Mouse (Mus musculus) limb, embryonic 11.5 days (tissue): ENCODE measurements around the gene Bsg. TPM values are rescaled to one million over a fixed set of nuclear protein-coding genes. Genes with fewer than 3 reads are reported as not detected.

Experiments used
- ATAC-seq: fragments of 200-750 bp; cut with Nextera tagmentation; 2 replicates; pipeline ENCODE4 v1.8.0; 2017; ENCODE audit warnings: low read depth; ENCODE audit not compliant: insufficient number of reproducible peaks, low FRiP score, low TSS enrichment
- DNase-seq: peaks from one replicate; pipeline ENCODE4 v3.0.0-alpha.2; 2015; ENCODE audit warnings: low spot score
- H3K27ac ChIP-seq: fragments of 300-500 bp; sonication (generic); replicated peaks from 2 replicates; pipeline ENCODE4 v1.5.1; 2014; ENCODE audit warnings: low read depth, mild to moderate bottlenecking, low read length
- H3K27me3 ChIP-seq: fragments of 300-500 bp; sonication (generic); 2 replicates; pipeline ENCODE4 v1.6.1; 2014; ENCODE audit warnings: mild to moderate bottlenecking, low read length, mixed read lengths; ENCODE audit not compliant: control insufficient read depth, insufficient read depth
- H3K36me3 ChIP-seq: fragments of 300-500 bp; sonication (generic); 2 replicates; pipeline ENCODE4 v1.6.1; 2014; ENCODE audit warnings: mild to moderate bottlenecking, low read length, moderate library complexity, mixed read lengths; ENCODE audit not compliant: control insufficient read depth, insufficient read depth
- H3K4me1 ChIP-seq: fragments of 300-500 bp; sonication (generic); 2 replicates; pipeline ENCODE4 v1.6.1; 2014; ENCODE audit warnings: low read length, mixed read lengths; ENCODE audit not compliant: control insufficient read depth, insufficient read depth
- H3K4me2 ChIP-seq: fragments of 300-500 bp; sonication (generic); 2 replicates; pipeline ENCODE4 v1.6.1; 2014; ENCODE audit warnings: low read depth, mild to moderate bottlenecking, moderate library complexity; ENCODE audit not compliant: severe bottlenecking
- H3K4me3 ChIP-seq: fragments of 300-500 bp; sonication (generic); 2 replicates; pipeline ENCODE4 v1.5.1; 2014; ENCODE audit warnings: low read depth, low read length
- H3K9ac ChIP-seq: fragments of 300-500 bp; sonication (generic); 2 replicates; pipeline ENCODE4 v1.6.1; 2014; ENCODE audit warnings: mild to moderate bottlenecking, low read length
- H3K9me3 ChIP-seq: fragments of 300-500 bp; sonication (generic); 2 replicates; pipeline ENCODE4 v1.6.1; 2016; ENCODE audit warnings: low read length; ENCODE audit not compliant: control insufficient read depth
- WGBS: fragments of 180-500 bp; shearing (Covaris S2); extraction: QIAGEN DNeasy Blood & Tissue Kit; methylation state at CpG from one replicate; pipeline ENCODE4 v1.1.7; 2014; 5-methylcytosine and 5-hydroxymethylcytosine counted together
- polyA plus RNA-seq: library from polyadenylated mRNA; unstranded; fragments of >200 nt; fragmentation: Nextera tagmentation; extraction: Ambion mirVana; gene quantifications from 2 replicates; pipeline ENCODE4 v1.2.1, GENCODE M21; 2014

Bsg gene
- polyA plus RNA-seq, 1 experiment from 2014 or later: 674 TPM

DNA sequence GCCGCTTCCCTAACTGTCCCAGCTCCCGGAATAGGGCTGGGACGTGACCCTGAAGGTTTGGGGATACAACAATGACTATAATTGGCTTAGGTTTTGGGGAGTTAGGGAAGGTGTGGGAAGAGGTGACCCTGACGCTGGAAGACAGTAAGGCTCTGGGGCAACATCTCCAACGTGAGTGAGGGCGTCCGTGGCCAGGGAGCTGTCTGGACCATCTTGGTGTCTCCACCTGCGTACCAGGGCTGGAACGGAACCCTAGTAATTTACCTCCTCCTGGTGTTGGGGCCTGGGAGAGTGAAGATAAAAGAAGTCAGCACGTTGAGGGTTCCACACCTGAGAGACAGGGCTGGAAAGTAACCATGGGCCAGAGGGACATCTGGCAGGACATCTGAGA, 674 bp downstream of the Bsg start:
- peak overlapping the region; percentile 84 for H3K4me2 ChIP-seq
- H3K9me3 ChIP-seq: no peaks in the 10 kb centered on the region
- WGBS: 6% methylated on average over 10 of the region's 10 CpGs
- peaks cover 18% of the 10 kb centered on the region for H3K4me1 ChIP-seq
- DNase-seq (no peak), ATAC-seq (no peak)
- no peaks in the 10 kb centered on the region for H3K27me3 ChIP-seq
- peaks cover 18% of the 10 kb centered on the region for H3K36me3 ChIP-seq
- no peak overlapping the region; the same call in 1 of the 2 replicates for H3K27ac ChIP-seq
- H3K9ac ChIP-seq: peak overlapping the region; percentile 86
- H3K4me3 ChIP-seq: peak overlapping the region; percentile 79

DNA sequence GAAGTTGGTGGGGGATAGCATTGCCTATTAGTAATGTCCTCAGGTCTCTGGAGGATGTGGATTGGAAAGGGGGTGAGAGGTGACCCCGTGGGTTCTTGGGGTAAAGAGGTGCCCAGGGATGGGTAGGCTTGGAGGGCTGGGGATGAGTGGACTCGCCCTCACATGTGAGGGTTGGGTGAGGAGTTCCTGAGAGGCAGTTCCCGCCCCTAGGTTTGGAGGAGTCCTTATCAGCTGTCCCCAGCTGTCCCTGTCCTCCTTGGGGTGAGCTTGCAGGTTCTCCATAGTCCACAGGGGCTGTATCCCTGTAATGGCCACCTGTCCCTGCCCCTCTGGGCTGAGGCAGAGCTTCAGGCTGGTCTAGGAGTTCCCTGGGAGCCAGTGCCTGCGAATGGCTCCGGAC, 1.7 kb downstream of the Bsg start:
- Histone ChIP-seq H3K9me3 (no peaks in the 10 kb centered on the region), H3K4me1 (peaks cover 18% of the 10 kb centered on the region), H3K27me3 (no peaks in the 10 kb centered on the region), H3K4me3 (peak overlapping the region; percentile 14; the same call in 1 of the 2 replicates), H3K9ac (no peak overlapping the region; the same call in 1 of the 2 replicates), H3K36me3 (peaks cover 28% of the 10 kb centered on the region), H3K27ac (no peak overlapping the region), H3K4me2 (peak overlapping the region; percentile 84)
- 86% methylated on average over 5 of the region's 5 CpGs for WGBS
- DNase-seq: no peak
- ATAC-seq: no peak

- peaks cover 15% of the 10 kb centered on the region for H3K4me1 ChIP-seq
- no peaks in the 10 kb centered on the region for H3K9me3 ChIP-seq
- peak overlapping the region; percentile 13; the same call in 1 of the 2 replicates for H3K9ac ChIP-seq
- 91% methylated on average over 5 of the region's 5 CpGs for WGBS
- no peaks in the 10 kb centered on the region for H3K27me3 ChIP-seq
- H3K4me2 ChIP-seq: peak overlapping the region; percentile 84; the same call in 1 of the 2 replicates
- H3K27ac ChIP-seq: no peak overlapping the region
- peaks cover 30% of the 10 kb centered on the region for H3K36me3 ChIP-seq
- ATAC-seq (no peak), DNase-seq (no peak)
- H3K4me3 ChIP-seq: peak overlapping the region; percentile 14; the same call in 1 of the 2 replicates
Observed at GRCm38 (mm10) chr10:79706406-79707094, 2.3 kb downstream of the Bsg start.

DNA sequence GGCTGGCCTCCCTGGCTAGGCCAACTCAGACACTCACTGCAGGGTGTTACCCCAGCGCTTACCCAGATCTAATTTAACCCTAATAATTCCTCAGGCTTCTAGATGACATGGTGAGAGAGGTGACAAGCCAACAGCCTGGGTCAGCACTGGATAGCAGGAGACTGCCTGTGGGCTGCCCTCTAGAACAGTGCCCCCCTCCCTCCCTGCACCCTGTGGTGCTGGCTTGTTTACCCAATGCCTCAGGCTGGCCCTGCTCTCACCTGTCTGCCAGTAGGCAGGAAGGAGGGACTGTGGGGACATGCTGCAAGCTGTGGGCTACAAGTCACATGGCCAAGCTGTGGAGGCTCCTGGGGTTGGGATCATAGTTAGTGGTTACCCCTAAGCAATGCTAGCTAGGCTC, 2.9 kb downstream of the Bsg start:
- DNase-seq (no peak), ATAC-seq (no peak)
- Histone ChIP-seq H3K9me3 (no peaks in the 10 kb centered on the region), H3K27me3 (no peaks in the 10 kb centered on the region), H3K4me3 (no peak overlapping the region), H3K27ac (no peak overlapping the region), H3K36me3 (peaks cover 33% of the 10 kb centered on the region), H3K4me1 (peaks cover 15% of the 10 kb centered on the region), H3K4me2 (no peak overlapping the region), H3K9ac (no peak overlapping the region; the same call in 1 of the 2 replicates)
- 91% methylated on average over 1 of the region's 1 CpGs for WGBS

DNA sequence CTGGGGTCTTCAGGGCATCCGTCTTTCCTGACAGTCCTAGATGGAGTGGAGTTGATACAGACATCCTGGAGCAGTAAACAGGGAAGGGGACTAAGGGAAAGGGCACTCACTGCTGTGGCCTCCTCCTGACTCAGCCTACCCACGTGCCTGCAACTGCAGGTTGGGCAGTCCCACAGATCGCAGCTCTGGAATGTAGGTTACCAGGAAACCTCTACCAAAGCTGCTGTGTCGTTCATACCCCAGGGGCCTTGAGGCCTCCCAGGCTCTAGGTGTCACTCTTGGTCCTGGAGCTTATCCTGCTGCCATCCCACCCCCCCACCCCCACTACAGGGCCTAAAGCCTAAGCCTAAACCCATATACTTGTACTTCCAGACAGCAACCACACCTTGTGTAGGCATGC, 3.5 kb downstream of the Bsg start:
- Histone ChIP-seq H3K27ac (no peak overlapping the region), H3K27me3 (no peaks in the 10 kb centered on the region), H3K9me3 (no peaks in the 10 kb centered on the region), H3K36me3 (peaks cover 33% of the 10 kb centered on the region), H3K4me3 (no peak overlapping the region), H3K9ac (no peak overlapping the region), H3K4me1 (peaks cover 15% of the 10 kb centered on the region), H3K4me2 (no peak overlapping the region)
- ATAC-seq: no peak
- no peak for DNase-seq
- 71% methylated on average over 4 of the region's 4 CpGs for WGBS

GRCm38 (mm10) chr10:79708668-79709067, 4.4 kb downstream of the Bsg start:
- no peak overlapping the region for H3K4me3 ChIP-seq
- no peaks in the 10 kb centered on the region for H3K27me3 ChIP-seq
- peaks cover 15% of the 10 kb centered on the region for H3K4me1 ChIP-seq
- H3K4me2 ChIP-seq: no peak overlapping the region
- DNase-seq: no peak
- H3K27ac ChIP-seq: no peak overlapping the region
- no peaks in the 10 kb centered on the region for H3K9me3 ChIP-seq
- no peak for ATAC-seq
- H3K9ac ChIP-seq: no peak overlapping the region
- 91% methylated on average over 21 of the region's 21 CpGs for WGBS
- H3K36me3 ChIP-seq: peaks cover 33% of the 10 kb centered on the region

DNA sequence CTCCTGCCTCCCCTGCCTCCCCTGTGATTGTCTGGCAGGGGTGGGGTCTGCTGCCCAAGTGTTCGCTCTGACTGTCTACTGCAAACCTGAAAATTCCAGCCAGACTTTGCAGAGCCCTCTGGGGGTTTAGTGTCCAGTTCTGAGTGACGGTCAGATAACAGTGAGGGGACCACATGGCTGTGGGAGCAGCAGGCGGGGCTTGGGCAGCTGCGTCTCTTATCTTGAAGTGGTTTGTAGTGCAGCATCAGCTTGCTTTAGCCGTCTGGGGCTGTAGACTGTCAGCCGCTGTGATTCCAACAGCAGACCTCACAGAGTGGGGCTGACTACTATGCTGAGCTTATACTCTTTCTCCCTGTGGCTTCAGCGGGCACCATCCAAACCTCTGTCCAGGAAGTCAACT, 5.0 kb downstream of the Bsg start:
- H3K36me3 ChIP-seq: peaks cover 33% of the 10 kb centered on the region
- no peak for ATAC-seq
- H3K9me3 ChIP-seq: no peaks in the 10 kb centered on the region
- 0 out of 2 replicates have a peak, but pooled peaks cover 4% of the 10 kb centered on the region for H3K27me3 ChIP-seq
- WGBS: 80% methylated on average over 7 of the region's 7 CpGs
- no peak overlapping the region for H3K4me3 ChIP-seq
- peaks cover 15% of the 10 kb centered on the region for H3K4me1 ChIP-seq
- DNase-seq: no peak
- no peak overlapping the region for H3K9ac ChIP-seq
- H3K4me2 ChIP-seq: no peak overlapping the region
- H3K27ac ChIP-seq: no peak overlapping the region

GRCm38 (mm10) chr10:79712029-79712428, 7.7 kb downstream of the Bsg start:
- ATAC-seq: peak; percentile 14; the same call in 1 of the 2 replicates

More at GRCm38 (mm10) chr10:79712029-79712428, 7.7 kb downstream of the Bsg start:
- no peak for DNase-seq
- H3K4me2 ChIP-seq: no peak overlapping the region
- no peak overlapping the region for H3K9ac ChIP-seq
- H3K27ac ChIP-seq: no peak overlapping the region
- H3K9me3 ChIP-seq: no peaks in the 10 kb centered on the region
- H3K4me3 ChIP-seq: no peak overlapping the region
- H3K4me1 ChIP-seq: peaks cover 2% of the 10 kb centered on the region
- peaks cover 30% of the 10 kb centered on the region for H3K36me3 ChIP-seq
- H3K27me3 ChIP-seq: peaks cover 28% of the 10 kb centered on the region
- 90% methylated on average over 1 of the region's 1 CpGs for WGBS
